Mouse (Mus musculus) right cerebral cortex, postnatal 36 days (tissue): ENCODE data around the gene Stam2.

Experiments
- DNase-seq, 2 experiments: peaks; one replicate each; pipeline ENCODE4 v3.0.0; 2022; ENCODE audit warnings: low spot score in 2 of 2, mixed read lengths in 1 of 2

Stam2 gene

DNA sequence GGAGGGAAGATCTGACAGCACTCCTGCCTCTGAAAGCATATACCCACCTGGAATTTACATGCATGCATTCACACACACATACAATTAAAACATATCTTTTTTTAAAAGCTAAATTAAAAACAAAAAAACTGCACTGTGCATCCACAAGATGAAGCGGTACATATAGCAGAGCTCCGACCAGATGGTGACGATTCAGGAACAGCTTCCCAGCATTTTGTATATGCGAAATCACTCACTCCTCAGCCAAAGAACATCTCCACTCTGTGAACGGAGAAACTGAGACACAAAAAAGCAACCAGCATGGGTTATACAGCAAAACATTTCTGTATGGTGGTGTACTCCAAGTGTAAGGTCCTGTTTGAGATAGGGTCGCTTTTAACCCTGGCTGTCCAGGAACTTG is 11.2 kb downstream of the Stam2 start:
- DNase-seq: no peak

DNA sequence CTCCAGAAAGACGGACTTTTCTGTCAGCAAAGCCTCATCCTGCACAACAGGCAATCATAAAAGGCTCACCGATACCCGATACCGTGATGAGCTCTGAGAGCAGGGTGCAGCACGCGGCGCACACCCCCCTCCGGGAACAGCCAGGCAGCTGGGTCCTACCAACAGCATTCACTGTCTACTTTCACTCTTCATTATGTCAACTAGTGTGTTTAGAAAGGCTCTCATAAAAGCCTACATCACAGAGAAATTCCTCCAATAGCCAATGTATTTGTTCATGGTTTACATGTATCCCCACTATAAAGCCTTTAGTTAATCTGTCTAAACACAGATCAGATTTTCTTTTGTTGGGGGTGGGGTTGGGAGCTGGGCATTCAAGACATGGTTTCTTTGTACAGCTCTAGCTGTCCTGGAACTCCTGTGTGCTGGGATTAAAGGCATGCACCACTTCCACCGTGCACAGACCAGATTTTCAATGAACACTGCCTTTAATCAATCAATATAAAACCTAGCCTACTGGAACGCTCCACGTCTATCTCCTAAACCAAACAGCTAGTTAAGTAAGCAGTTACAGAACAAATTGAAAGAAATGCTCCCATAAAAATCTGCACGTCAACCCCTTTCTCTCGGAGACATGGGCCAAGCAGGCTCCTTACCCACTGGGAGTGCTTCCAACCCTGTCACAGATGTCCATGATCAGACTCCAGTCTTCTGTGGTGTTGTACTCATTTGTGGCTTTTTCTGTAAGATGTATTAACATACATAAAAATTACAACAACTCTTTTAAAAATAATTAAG is 21.7 kb downstream of the Stam2 start:
- no peak for DNase-seq

DNA sequence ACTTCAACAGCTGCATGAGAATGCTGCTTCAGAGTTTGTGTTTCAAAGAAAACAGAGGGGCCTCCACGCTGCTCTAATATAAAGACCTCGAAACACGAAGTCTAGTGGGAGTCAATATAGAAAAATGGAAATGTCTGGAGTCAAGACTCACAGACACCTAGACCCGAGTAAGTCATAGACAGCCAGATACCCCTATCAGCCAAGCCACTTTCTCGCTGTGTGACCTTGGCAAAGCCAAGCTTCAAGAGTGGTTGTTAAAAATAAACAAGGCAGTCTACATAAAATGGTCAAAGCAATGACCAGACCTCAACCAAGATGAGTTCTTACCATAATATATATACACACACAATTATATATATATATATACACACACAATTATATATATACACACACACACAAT is 25.0 kb downstream of the Stam2 start:
- DNase-seq: no peak

- no peak for DNase-seq
Observed at GRCm38 (mm10) chr2:52715538-52715937, 26.5 kb downstream of the Stam2 start.

- DNase-seq: no peak
Observed at GRCm38 (mm10) chr2:52714111-52714510, 28.0 kb downstream of the Stam2 start.

- DNase-seq: no peak
Observed at GRCm38 (mm10) chr2:52710804-52711203, 31.3 kb downstream of the Stam2 start.

DNA sequence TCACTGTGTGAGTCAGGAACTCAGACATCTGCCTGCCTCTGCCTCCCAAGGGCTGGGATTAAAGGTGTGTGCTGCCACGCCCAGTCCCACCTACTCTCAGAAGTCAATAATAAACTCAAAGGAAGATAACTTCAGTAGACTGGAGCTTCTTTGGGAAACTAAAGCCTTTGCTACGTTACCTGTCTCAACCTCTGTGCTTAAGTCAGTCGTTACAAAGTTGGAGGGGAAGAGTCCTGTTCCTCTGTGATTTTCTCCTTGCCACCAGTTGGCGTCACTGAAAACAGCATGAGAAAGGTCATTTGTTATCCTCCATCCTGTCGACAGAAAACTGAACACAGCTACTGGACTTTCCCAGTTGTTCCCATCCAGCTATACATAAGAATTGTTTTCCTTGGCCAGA is 32.7 kb downstream of the Stam2 start:
- no peak for DNase-seq

GRCm38 (mm10) chr2:52701368-52702036 is 40.6 kb downstream of the Stam2 start:
- no peak for DNase-seq

DNA sequence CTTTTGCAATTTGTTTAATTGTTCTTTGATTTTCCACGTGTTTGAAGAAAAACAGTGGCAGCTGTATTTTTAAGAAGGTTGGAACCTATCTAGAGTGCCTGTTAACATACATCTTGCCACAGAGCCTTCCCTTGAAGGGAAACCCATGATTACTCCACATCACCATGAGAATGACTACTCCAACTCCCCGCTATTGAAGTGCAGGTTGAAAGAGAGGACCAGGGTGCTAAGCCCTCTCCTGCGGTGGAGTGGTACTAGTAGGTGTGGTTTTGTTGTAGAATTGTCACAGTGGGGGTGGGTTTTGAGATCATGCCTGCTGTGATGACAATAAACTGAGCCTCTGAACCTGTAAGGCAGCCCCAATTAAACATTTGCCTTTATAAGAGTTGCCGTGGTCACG is 41.7 kb downstream of the Stam2 start:
- no peak for DNase-seq

DNA sequence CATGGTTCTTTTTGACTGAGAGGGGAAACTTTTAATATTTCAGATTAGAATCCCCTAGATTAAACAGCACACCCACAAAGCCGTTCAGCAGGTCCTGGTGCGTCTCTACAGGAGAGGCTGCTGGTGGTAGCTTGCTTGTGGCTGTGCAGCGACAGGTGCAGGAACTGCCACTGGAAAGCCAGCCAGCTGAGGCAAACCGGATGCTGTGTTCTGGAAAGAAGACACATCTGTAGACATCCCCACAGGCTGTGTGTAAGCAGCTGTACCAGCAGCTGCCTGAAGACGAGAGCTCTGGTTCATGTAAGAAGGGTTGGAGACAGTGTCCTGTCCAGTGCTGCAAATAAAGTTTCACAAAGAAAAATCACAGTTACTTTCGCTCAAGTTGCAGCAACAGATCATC is 47.5 kb downstream of the Stam2 start:
- DNase-seq: no peak

DNA sequence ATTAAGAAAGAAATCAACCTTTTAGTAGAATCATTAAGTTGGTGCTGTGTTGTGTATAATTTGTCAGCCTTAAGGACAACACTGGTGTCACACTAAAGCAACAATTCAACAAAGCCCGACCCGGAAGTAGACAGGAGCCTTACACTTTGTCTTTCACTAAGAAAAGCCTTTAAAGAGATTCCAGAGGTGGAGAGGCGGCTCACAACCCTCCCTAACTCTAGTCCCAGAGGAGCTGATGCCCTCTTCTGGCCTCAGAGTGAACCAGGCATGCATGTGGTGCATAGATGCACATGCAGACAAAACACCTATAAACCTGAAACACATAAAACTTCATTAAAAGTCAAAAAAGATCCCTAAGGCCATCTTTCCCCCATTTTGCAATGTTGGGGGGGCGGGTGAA is 50.3 kb downstream of the Stam2 start:
- DNase-seq: no peak

DNA sequence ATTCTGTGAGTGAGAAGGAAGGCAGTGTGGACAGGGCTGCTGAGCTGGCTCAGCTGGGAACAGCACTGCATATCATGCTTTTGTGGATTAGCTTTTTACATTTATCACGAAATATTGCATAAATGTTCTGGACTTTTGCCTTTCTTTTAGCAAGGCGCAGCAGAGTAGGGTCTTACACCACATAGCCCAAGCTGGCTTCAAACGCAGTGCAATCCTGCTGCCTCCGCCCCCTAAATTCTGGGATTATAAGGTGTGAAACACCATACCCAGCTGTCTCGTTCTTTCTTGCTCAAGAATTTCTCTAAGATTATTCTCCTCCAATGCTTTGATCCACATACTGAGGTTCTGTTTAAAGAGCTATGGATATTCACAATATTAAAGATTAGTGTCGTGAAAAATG is 55.5 kb downstream of the Stam2 start:
- no peak for DNase-seq

DNA sequence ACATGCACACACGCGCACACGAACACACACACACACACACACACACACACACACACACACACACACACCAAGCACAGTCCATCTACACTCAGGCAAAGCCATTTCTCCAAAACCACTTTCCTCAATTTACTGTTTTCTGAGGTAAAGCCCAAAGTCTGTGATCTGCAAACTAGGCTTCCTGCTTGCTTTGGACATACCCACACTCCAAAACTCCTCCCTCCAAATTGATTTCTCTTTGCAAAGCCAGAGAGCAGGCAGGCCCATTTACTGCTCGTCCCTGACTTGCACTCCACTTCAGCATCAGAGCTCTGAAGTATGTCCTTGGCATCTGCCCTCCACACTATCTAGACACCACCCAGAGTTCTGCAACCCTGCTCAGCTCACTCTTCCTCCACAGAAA is 64.5 kb downstream of the Stam2 start:
- no peak for DNase-seq

DNA sequence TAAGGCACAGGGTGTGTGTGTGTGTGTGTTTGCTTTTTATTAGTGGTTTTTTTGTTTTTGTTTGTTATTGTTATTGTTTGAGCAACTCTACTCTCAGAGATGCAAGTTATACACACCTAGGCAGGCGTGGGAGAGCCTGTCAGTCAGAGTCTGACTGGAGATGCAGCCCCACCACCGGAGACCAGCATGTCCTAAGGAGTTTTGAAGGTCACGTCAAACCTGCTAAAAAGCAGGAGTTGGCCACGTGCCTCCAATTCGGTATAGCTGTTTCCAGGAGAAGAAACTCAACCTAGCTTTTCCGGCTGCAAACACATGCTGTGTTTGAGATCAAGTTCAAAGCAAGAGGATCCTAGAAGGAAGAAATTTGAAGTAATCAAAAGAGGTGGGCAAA is 65.2 kb downstream of the Stam2 start:
- DNase-seq: no peak

DNA sequence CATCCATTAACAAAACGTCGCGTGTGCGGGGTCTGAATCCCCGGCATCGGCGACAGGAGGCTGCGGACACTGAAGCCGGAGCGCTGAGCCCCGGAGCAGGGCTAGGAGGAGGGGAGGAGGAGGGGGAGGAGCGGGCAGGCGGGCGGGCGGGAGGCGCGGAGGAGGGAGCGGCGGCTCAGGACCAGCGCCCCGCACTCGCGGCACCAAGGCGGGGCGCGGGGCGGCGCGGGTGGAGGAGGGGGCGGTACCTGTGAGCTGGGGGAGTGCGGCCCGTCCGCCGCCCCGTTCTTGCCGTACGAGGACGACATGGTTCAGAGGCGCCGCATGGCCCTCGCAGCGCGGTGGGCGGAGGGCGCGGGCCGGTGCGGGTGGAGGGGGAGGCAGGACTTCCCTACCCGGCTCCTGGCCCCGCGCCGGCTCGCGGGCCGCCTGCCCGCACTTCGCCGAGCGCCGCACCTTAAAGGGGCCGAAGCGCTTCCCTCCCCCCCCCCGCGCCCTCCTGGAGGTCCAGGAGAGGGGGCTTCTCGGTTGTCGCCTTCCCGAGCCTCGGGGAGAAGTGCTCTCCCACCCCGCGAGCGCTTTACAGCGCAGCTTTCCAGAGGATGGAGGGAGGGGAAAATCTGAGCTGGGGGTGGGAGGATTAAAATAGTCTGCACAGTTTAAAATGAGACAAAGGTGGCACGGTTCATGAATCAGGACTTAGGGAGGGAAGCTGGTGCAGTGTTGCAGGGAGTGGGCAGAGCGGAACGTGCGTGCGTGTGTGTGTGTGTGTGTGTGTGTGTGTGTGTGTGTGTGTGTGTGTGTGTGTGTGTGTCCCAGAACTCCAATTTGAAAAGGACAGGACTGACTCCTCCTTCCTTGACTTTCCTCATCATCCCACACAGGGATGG is 65.8 kb downstream of the Stam2 start, which contains the start of gene Cacnb4:
TSS of gene Cacnb4 (minus strand) at position 809 of the 890 bp plus-strand sequence.
- peak; percentile 47 to 60 for DNase-seq

- DNase-seq: no peak
Observed at GRCm38 (mm10) chr2:52675278-52675987, 66.6 kb downstream of the Stam2 start.

DNA sequence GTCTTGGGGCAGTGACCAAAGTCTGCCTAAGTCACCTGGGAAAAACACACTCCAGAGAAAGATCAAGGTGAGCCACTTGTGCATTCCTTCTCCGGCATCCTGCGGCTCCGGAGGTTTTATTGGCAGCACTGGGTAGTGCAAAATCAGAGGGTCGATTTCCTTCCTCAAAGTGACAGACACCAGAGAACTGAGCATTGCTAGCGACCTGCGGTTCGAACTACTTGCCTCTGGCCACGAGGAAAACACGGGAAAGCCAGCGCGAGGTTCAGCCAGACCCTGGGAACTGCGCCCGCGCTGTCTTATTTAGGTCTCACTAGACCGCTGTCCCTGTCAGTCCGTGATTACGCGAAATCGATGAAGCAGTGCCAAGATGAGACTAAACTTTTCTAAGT is 67.2 kb downstream of the Stam2 start:
- DNase-seq: peak in 1 of 2 experiments; percentile 20

GRCm38 (mm10) chr2:52673172-52673571 is 68.9 kb downstream of the Stam2 start:
- no peak for DNase-seq

- peak; percentile 56 to 76 for DNase-seq
Observed at GRCm38 (mm10) chr2:52670733-52671132, 71.3 kb downstream of the Stam2 start.

GRCm38 (mm10) chr2:52668480-52668879 is 73.6 kb downstream of the Stam2 start:
- DNase-seq: no peak

DNA sequence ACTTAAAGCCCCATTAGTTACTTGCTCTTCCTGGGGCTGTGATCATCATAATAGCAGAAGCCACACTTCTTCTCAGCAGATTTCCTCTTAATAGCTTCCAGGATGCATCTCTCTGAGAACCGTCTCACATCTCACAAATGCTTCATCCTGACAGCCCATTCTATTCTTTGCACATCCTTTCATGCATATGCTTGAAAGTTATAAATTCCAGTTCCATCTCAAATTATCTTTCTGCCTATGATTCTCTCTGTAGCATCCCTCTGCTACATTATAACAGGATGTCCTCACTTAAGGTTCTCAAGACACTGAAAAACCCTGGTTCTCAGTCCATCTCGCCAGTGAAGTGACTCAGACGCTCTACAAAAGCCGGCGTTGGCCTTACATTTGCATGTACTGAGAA is 85.4 kb downstream of the Stam2 start:
- no peak for DNase-seq

GRCm38 (mm10) chr2:52654541-52654940 is 87.5 kb downstream of the Stam2 start:
- no peak for DNase-seq
